Mouse (Mus musculus) kidney, embryonic 14.5 days (tissue): ENCODE results near the gene Colgalt1. TPM values are rescaled to one million over a fixed set of nuclear protein-coding genes. Genes with fewer than 3 reads are reported as not detected.

Experiments
- ATAC-seq: fragments of 200-750 bp; cut with Nextera tagmentation; 2 replicates; pipeline ENCODE4 v1.8.0; 2017; ENCODE audit warnings: moderate number of reproducible peaks, mild to moderate bottlenecking, moderate TSS enrichment, moderate library complexity; ENCODE audit not compliant: low FRiP score, low TSS enrichment
- H3K27ac ChIP-seq: fragments of 300-500 bp; sonication (generic); 2 replicates; pipeline ENCODE4 v1.5.1; 2014; ENCODE audit warnings: low read depth, mild to moderate bottlenecking, low read length, moderate library complexity, mixed read lengths
- H3K27me3 ChIP-seq: fragments of 300-500 bp; sonication (generic); 2 replicates; pipeline ENCODE4 v1.6.1; 2014; ENCODE audit warnings: mild to moderate bottlenecking, low read length; ENCODE audit not compliant: control insufficient read depth, insufficient read depth
- H3K36me3 ChIP-seq: fragments of 300-500 bp; sonication (generic); 2 replicates; pipeline ENCODE4 v1.6.1; 2014; ENCODE audit warnings: low read length, mixed read lengths; ENCODE audit not compliant: control insufficient read depth, insufficient read depth
- H3K4me1 ChIP-seq: fragments of 300-500 bp; sonication (generic); 2 replicates; pipeline ENCODE4 v1.6.1; 2014; ENCODE audit warnings: low read length, mixed read lengths; ENCODE audit not compliant: control insufficient read depth, insufficient read depth
- H3K4me2 ChIP-seq: fragments of 300-500 bp; sonication (generic); replicated peaks from 2 replicates; pipeline ENCODE4 v1.6.1; 2014; ENCODE audit warnings: low read depth, mild to moderate bottlenecking, low read length
- H3K4me3 ChIP-seq: fragments of 300-500 bp; sonication (generic); 2 replicates; pipeline ENCODE4 v1.5.1; 2014; ENCODE audit warnings: mild to moderate bottlenecking, low read length
- H3K9ac ChIP-seq: fragments of 300-500 bp; sonication (generic); 2 replicates; pipeline ENCODE4 v1.6.1; 2014; ENCODE audit warnings: low read depth, mild to moderate bottlenecking, low read length, moderate library complexity
- H3K9me3 ChIP-seq: fragments of 300-500 bp; sonication (generic); 2 replicates; pipeline ENCODE4 v1.6.1; 2016; ENCODE audit warnings: low read length; ENCODE audit not compliant: control insufficient read depth
- WGBS: fragments of 180-500 bp; shearing (Covaris S2); extraction: QIAGEN DNeasy Blood & Tissue Kit; methylation state at CpG from one replicate; pipeline ENCODE4 v1.1.7; 2014; 5-methylcytosine and 5-hydroxymethylcytosine counted together
- polyA plus RNA-seq: library from polyadenylated mRNA; unstranded; fragments of >200 nt; fragmentation: Nextera tagmentation; extraction: Ambion mirVana; gene quantifications from 2 replicates; pipeline ENCODE4 v1.2.1, GENCODE M21; 2014

Gene Colgalt1
- polyA plus RNA-seq, 1 experiment from 2014 or later: 76.8 TPM

DNA sequence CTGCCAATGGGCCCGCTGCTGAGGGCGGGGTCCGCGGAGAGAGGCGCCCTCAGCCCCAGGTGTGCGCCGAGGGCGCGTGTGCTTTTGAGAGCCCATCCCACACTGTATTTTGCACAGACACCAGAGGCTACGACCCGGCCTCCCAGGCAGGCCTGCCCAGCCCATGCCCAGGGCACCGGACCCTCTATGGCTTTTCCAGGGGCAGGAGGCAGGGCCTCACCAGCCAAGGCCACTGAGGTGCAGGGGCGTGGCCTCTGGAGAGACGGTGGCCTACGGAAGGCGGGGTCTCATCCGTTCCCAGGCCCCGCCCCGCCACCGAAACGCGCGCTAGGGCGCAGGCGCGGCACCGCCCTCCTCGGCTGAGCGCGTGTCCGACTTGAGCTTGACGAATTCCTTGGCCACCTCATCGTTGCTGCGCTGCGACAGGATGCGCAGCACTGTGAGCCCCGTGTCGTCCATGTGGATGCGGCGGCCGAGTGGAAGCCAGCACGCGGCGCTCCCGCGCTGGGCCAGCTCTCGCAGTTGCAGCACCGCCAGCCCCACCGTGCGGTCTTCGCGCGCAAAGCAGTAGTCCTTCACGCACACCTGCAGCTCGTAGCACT is 18.4 kb downstream of the Colgalt1 start:
- H3K9ac ChIP-seq: peak overlapping the region; percentile 55
- H3K9me3 ChIP-seq: peaks cover 6% of the 10 kb centered on the region; the same call in 1 of the 2 replicates
- peak overlapping the region; percentile 47 for H3K4me3 ChIP-seq
- peak overlapping the region; percentile 97 for H3K4me2 ChIP-seq
- peaks cover 13% of the 10 kb centered on the region for H3K4me1 ChIP-seq
- under 1% methylated on average over 54 of the region's 55 CpGs for WGBS
- H3K36me3 ChIP-seq: peaks cover 7% of the 10 kb centered on the region; the same call in 1 of the 2 replicates
- peaks cover 18% of the 10 kb centered on the region for H3K27me3 ChIP-seq
- H3K27ac ChIP-seq: peak overlapping the region; percentile 57; the same call in 1 of the 2 replicates
- ATAC-seq: peak; percentile 88

GRCm38 (mm10) chr8:71629781-71630212 is 19.0 kb downstream of the Colgalt1 start:
- H3K4me3 ChIP-seq: peak overlapping the region; percentile 47
- peaks cover 13% of the 10 kb centered on the region for H3K4me1 ChIP-seq
- 1% methylated on average over 25 of the region's 25 CpGs for WGBS
- peak overlapping the region; percentile 55 for H3K9ac ChIP-seq
- peaks cover 6% of the 10 kb centered on the region; the same call in 1 of the 2 replicates for H3K9me3 ChIP-seq
- H3K36me3 ChIP-seq: peaks cover 2% of the 10 kb centered on the region; the same call in 1 of the 2 replicates
- H3K27me3 ChIP-seq: peaks cover 18% of the 10 kb centered on the region
- H3K27ac ChIP-seq: peak overlapping the region; percentile 57; the same call in 1 of the 2 replicates
- ATAC-seq: peak; percentile 41
- peak overlapping the region; percentile 97 for H3K4me2 ChIP-seq

- 74% methylated on average over 6 of the region's 6 CpGs for WGBS
- no peak overlapping the region for H3K4me2 ChIP-seq
- H3K27ac ChIP-seq: no peak overlapping the region
- peaks cover 2% of the 10 kb centered on the region; the same call in 1 of the 2 replicates for H3K36me3 ChIP-seq
- ATAC-seq: no peak
- no peak overlapping the region for H3K9ac ChIP-seq
- H3K4me1 ChIP-seq: peaks cover 13% of the 10 kb centered on the region
- H3K4me3 ChIP-seq: no peak overlapping the region
- H3K9me3 ChIP-seq: peaks cover 6% of the 10 kb centered on the region; the same call in 1 of the 2 replicates
- H3K27me3 ChIP-seq: peaks cover 18% of the 10 kb centered on the region
These were observed 20.0 kb downstream of the Colgalt1 start for GRCm38 (mm10) chr8:71630761-71631160.

DNA sequence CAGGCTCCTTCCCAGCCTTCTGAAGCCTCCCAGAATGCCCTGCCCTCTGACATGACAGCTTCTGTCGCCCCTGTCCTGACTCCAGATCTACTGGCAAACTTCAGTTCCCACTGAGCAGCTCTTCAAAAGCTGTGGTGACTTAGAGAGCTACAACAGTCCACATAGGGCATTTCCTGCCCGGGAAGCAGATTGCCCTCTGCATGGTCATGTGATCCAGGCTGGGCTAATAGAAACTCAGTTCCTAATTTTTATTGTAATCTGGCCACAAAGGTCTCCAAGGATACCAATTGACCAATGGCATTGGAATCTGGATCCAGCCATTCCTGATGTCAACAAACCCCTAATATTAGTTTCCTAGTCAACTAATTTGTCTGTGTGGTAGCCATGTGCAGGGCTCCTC is 21.1 kb downstream of the Colgalt1 start:
- 57% methylated on average over 2 of the region's 2 CpGs for WGBS

DNA sequence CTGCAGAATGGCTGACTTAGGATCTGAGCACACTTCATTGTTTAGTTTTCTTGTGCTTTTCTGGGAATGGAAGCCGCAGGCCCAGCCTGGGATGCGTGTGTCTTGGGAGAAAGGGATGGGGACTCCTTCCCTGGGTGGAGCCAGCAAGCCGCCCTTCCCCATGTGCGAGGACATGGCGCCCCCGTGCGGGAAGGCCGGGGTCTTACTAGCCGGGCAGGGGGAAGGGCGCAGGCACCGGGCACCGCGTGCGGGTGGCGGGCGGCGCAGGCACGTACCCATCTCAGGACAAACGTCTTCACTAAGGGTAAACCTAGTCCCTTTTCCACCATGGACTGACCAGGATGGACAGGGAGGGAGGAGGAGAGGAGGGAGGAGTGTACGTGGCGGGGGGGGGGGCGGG is 22.4 kb downstream of the Colgalt1 start:
- 14% methylated on average over 19 of the region's 22 CpGs for WGBS

More for the DNA sequence above, 21.1 kb downstream of the Colgalt1 start:
- H3K9me3 ChIP-seq: peaks cover 6% of the 10 kb centered on the region; the same call in 1 of the 2 replicates
- no peak overlapping the region for H3K9ac ChIP-seq
- no peak overlapping the region for H3K27ac ChIP-seq
- no peak overlapping the region for H3K4me2 ChIP-seq
- no peak for ATAC-seq
- H3K4me3 ChIP-seq: no peak overlapping the region
- no peaks in the 10 kb centered on the region for H3K36me3 ChIP-seq
- H3K27me3 ChIP-seq: peaks cover 18% of the 10 kb centered on the region
- peaks cover 13% of the 10 kb centered on the region for H3K4me1 ChIP-seq

GRCm38 (mm10) chr8:71633981-71634667 is 23.3 kb downstream of the Colgalt1 start:
- H3K4me2 ChIP-seq: peak overlapping the region; percentile 19
- no peaks in the 10 kb centered on the region for H3K36me3 ChIP-seq
- no peak overlapping the region for H3K9ac ChIP-seq
- H3K27ac ChIP-seq: no peak overlapping the region
- H3K27me3 ChIP-seq: peaks cover 18% of the 10 kb centered on the region
- H3K4me1 ChIP-seq: 0 out of 2 replicates have a peak, but pooled peaks cover 3% of the 10 kb centered on the region
- ATAC-seq: no peak
- peaks cover 6% of the 10 kb centered on the region; the same call in 1 of the 2 replicates for H3K9me3 ChIP-seq
- WGBS: 3% methylated on average over 26 of the region's 26 CpGs
- H3K4me3 ChIP-seq: no peak overlapping the region; the same call in 1 of the 2 replicates

More for the DNA sequence above, 22.4 kb downstream of the Colgalt1 start:
- Histone ChIP-seq H3K27me3 (peaks cover 18% of the 10 kb centered on the region), H3K9me3 (peaks cover 6% of the 10 kb centered on the region; the same call in 1 of the 2 replicates), H3K4me1 (peaks cover 10% of the 10 kb centered on the region; the same call in 1 of the 2 replicates), H3K9ac (no peak overlapping the region), H3K4me3 (peak overlapping the region; percentile 4; the same call in 1 of the 2 replicates), H3K36me3 (no peaks in the 10 kb centered on the region), H3K27ac (no peak overlapping the region), H3K4me2 (peak overlapping the region; percentile 21; the same call in 1 of the 2 replicates)
- no peak for ATAC-seq

DNA sequence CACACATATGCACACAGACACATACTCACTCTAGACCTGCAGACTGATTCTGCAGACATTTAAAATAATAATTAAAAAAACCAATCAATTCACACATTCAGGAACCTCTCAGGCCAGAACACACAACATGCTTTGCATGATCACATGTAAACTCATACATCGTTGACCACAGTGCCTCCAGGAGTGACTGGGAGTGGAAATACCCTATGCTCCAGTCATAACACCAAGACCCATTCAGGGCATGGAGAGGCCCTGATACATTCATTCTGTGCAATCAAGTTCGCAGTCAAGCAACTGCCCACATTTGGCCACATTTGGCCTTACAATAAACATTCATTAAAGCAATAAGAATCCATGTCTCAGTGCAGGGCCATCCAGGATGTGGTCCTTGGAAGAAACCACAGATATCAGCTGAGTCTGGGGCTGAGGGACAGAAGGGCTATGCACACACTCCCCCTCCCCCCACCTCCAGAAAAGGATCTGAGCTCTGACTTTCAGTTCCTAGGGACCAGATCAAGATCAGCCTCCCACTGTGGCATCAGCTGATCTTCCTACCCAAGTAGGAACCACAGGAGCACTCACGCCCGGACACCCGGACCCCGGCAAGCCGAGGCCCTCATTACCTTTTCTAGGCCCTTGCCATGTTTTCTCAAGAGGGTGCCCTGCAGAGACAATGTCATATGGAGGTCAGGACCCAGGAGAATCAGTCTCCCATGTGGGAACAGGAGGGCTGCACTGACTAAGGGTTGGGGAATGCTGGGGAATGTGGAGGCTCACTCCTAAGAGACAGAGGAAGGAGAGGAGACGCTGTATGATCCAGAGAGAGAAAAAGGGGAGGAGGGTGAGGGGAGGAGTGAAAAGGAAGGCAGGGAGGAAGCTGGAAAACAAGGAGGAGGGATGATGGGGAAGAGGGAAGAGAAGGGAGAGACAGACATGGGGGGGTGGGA is 26.6 kb downstream of the Colgalt1 start:
- Histone ChIP-seq H3K9ac (no peak overlapping the region), H3K27me3 (peaks cover 9% of the 10 kb centered on the region; the same call in 1 of the 2 replicates)
- no peak for ATAC-seq

GRCm38 (mm10) chr8:71638321-71638720 is 27.5 kb downstream of the Colgalt1 start:
- H3K27me3 ChIP-seq: peaks cover 5% of the 10 kb centered on the region; the same call in 1 of the 2 replicates
- H3K4me1 ChIP-seq: no peaks in the 10 kb centered on the region
- H3K4me3 ChIP-seq: no peak overlapping the region
- no peak overlapping the region for H3K4me2 ChIP-seq
- H3K9ac ChIP-seq: no peak overlapping the region
- 72% methylated on average over 6 of the region's 6 CpGs for WGBS
- H3K9me3 ChIP-seq: no peaks in the 10 kb centered on the region
- no peak overlapping the region for H3K27ac ChIP-seq
- ATAC-seq: no peak
- no peaks in the 10 kb centered on the region for H3K36me3 ChIP-seq

More for the DNA sequence above, 26.6 kb downstream of the Colgalt1 start:
- Histone ChIP-seq H3K4me1 (no peaks in the 10 kb centered on the region), H3K4me2 (no peak overlapping the region), H3K9me3 (peaks cover 6% of the 10 kb centered on the region; the same call in 1 of the 2 replicates), H3K36me3 (no peaks in the 10 kb centered on the region), H3K4me3 (no peak overlapping the region), H3K27ac (no peak overlapping the region)
- 67% methylated on average over 8 of the region's 8 CpGs for whole genome bisulfite sequencing
